Mouse (Mus musculus): ENCODE measurements at regions not wholly inside any gene's neighbourhood (a gene's known extent, or its start where the extent isn't known, plus 50 kb on each side); places are given as distances from the start of the nearest gene placed in this dataset.
A peak's percentile ranks its signal among the peaks of the same experiment; 100 is the strongest.

DNA sequence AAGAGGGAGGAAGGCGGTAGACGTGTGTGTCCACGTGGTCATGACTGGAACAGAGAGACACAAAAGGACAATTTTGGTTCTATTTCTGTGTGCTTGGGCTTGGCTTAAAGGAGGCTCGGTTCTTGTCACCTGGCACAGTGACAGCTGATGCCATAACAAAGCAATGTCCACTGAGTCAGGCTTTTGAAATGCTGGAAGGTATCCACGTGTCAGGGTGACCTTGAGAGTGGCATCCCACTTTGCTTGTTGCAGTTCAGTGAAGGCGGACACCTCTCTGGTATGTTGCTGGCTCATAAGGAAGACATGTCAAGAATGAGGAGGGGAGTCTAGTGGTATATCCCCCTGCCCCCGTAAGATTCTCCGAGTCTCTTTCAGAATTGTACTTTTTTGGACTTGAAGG, 192.6 kb upstream of the Ddhd1 start:
- Histone ChIP-seq H3K4me3 (ENCODE audit: low read depth, low read length) (no peak overlapping the region), H3K4me2 (ENCODE audit: low read depth) (no peak overlapping the region), H3K4me1 (ENCODE audit: control insufficient read depth, insufficient read depth, low read length) (no peaks in the 10 kb centered on the region), H3K9me3 (ENCODE audit: control insufficient read depth, low read length) (no peaks in the 10 kb centered on the region), H3K9ac (ENCODE audit: low read length) (no peak overlapping the region), H3K36me3 (ENCODE audit: control insufficient read depth, insufficient read depth, low read length) (no peaks in the 10 kb centered on the region), H3K27ac (ENCODE audit: low read depth, low read length) (no peak overlapping the region), H3K27me3 (ENCODE audit: control insufficient read depth, insufficient read depth, low read length) (no peaks in the 10 kb centered on the region)
- DNase-seq (ENCODE audit: low spot score) (no peak), ATAC-seq (ENCODE audit: insufficient read depth, low FRiP score, low TSS enrichment) (no peak)
- 84% methylated on average over 8 of the region's 8 CpGs for WGBS

DNA sequence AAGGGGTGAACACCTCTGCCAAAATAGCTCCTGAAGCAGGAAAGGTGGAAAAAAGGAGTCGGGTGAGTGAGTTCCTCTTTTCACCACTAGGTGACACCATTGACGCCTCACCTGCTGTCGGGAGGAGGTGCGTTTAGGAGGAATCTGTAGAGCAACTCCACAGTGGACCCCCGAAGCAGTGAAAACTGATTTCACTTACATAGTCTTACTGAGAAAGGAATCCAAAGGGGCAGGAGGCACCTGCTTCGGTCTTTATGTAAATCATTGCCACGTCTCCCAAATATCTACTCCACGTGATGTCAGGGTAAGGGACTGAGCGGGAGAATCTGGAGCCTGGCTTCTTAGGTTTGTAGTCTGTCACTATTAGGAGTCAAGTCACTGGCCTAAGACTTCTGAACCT, 220.5 kb upstream of the Ddhd1 start:
- peak; percentile 53; the same call in 1 of the 2 replicates for ATAC-seq (ENCODE audit: insufficient read depth, low FRiP score, low TSS enrichment)
- no peaks in the 10 kb centered on the region for H3K4me1 ChIP-seq (ENCODE audit: control insufficient read depth, insufficient read depth, low read length)
- H3K27ac ChIP-seq (ENCODE audit: low read depth, low read length): no peak overlapping the region
- H3K9me3 ChIP-seq (ENCODE audit: control insufficient read depth, low read length): no peaks in the 10 kb centered on the region
- peak; percentile 46 for DNase-seq (ENCODE audit: low spot score)
- H3K9ac ChIP-seq (ENCODE audit: low read length): no peak overlapping the region
- WGBS: 15% methylated on average over 9 of the region's 9 CpGs
- H3K36me3 ChIP-seq (ENCODE audit: control insufficient read depth, insufficient read depth, low read length): no peaks in the 10 kb centered on the region
- H3K4me3 ChIP-seq (ENCODE audit: low read depth, low read length): no peak overlapping the region
- no peaks in the 10 kb centered on the region for H3K27me3 ChIP-seq (ENCODE audit: control insufficient read depth, insufficient read depth, low read length)
- no peak overlapping the region for H3K4me2 ChIP-seq (ENCODE audit: low read depth)

DNA sequence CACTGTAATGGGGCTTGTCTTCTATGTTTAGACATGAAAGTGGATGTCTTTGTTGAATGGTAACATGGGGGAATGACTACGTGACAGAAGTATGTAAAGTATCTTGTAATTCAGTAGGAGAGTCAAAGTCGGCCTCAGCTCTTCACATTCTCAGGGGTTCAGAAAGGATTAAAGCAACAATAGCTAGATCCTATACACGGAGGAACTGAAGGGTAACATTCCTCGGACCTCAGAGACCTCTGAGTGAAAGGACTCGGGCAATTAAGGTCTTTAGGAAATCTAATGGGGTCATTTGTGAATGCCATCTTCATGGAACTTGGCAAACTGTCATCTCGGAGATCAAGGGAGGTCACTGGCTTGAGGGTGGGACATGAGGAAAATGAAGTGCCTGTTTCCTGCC, 262.8 kb upstream of the Ddhd1 start:
- ATAC-seq (ENCODE audit: insufficient read depth, low FRiP score, low TSS enrichment) (no peak), DNase-seq (ENCODE audit: low spot score) (no peak)

DNA sequence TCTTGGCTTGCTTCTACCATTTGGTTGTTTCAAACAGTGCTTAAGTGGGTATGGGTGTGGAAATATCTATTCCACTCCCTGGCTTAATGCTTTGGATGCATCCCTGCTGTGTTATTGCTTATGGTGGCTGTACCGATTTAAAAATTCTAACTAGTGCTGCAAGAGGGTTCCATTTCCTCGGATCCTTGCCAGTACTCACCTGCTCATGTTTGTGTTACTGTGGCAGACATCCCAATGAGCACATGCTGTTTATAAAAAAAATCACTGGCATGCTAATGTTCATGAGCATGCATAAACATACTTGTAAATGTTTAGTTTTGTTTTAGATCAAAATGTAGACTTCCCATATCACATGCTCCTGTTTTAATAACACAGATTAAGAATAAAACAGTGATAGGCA, 285.6 kb upstream of the Ddhd1 start:
- Histone ChIP-seq H3K9ac (ENCODE audit: low read length) (no peak overlapping the region), H3K4me1 (ENCODE audit: control insufficient read depth, insufficient read depth, low read length) (no peaks in the 10 kb centered on the region), H3K4me2 (ENCODE audit: low read depth) (no peak overlapping the region), H3K27ac (ENCODE audit: low read depth, low read length) (no peak overlapping the region), H3K27me3 (ENCODE audit: control insufficient read depth, insufficient read depth, low read length) (no peaks in the 10 kb centered on the region), H3K9me3 (ENCODE audit: control insufficient read depth, low read length) (no peaks in the 10 kb centered on the region), H3K36me3 (ENCODE audit: control insufficient read depth, insufficient read depth, low read length) (no peaks in the 10 kb centered on the region), H3K4me3 (ENCODE audit: low read depth, low read length) (no peak overlapping the region)
- WGBS: 82% methylated on average over 2 of the region's 2 CpGs
- DNase-seq (ENCODE audit: low spot score) (no peak), ATAC-seq (ENCODE audit: insufficient read depth, low FRiP score, low TSS enrichment) (no peak)

More for the DNA sequence above, 262.8 kb upstream of the Ddhd1 start:
- 12% methylated on average over 6 of the region's 6 CpGs for WGBS
- H3K4me3 ChIP-seq (ENCODE audit: low read depth, low read length): no peak overlapping the region
- no peaks in the 10 kb centered on the region for H3K36me3 ChIP-seq (ENCODE audit: control insufficient read depth, insufficient read depth, low read length)
- H3K27me3 ChIP-seq (ENCODE audit: control insufficient read depth, insufficient read depth, low read length): no peaks in the 10 kb centered on the region
- no peaks in the 10 kb centered on the region for H3K9me3 ChIP-seq (ENCODE audit: control insufficient read depth, low read length)
- no peak overlapping the region for H3K4me2 ChIP-seq (ENCODE audit: low read depth)
- H3K4me1 ChIP-seq (ENCODE audit: control insufficient read depth, insufficient read depth, low read length): no peaks in the 10 kb centered on the region
- no peak overlapping the region for H3K27ac ChIP-seq (ENCODE audit: low read depth, low read length)
- no peak overlapping the region for H3K9ac ChIP-seq (ENCODE audit: low read length)

DNA sequence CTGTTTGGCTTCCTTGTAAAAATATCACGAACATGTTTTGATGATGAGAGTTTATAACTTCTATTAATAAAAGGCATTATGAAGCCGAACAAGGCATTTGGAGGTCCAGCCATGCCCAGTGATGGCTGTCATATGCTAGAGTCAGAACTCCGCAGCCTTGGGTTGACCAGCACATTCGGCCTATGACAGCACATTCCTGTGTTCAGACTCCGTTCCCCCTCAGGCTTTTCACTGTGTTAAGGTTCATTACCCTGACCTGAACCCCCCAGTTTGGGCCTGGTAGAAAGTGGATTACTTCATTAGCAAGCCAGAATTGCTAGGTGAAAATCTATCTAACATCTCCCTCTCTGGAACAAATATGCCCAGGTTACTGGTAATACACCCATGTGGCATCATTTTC, 286.2 kb upstream of the Ddhd1 start:
- ATAC-seq (ENCODE audit: insufficient read depth, low FRiP score, low TSS enrichment): no peak
- H3K4me1 ChIP-seq (ENCODE audit: control insufficient read depth, insufficient read depth, low read length): no peaks in the 10 kb centered on the region
- no peaks in the 10 kb centered on the region for H3K27me3 ChIP-seq (ENCODE audit: control insufficient read depth, insufficient read depth, low read length)
- H3K9me3 ChIP-seq (ENCODE audit: control insufficient read depth, low read length): no peaks in the 10 kb centered on the region
- H3K4me3 ChIP-seq (ENCODE audit: low read depth, low read length): no peak overlapping the region
- DNase-seq (ENCODE audit: low spot score): no peak
- no peaks in the 10 kb centered on the region for H3K36me3 ChIP-seq (ENCODE audit: control insufficient read depth, insufficient read depth, low read length)
- H3K4me2 ChIP-seq (ENCODE audit: low read depth): no peak overlapping the region
- H3K9ac ChIP-seq (ENCODE audit: low read length): no peak overlapping the region
- H3K27ac ChIP-seq (ENCODE audit: low read depth, low read length): no peak overlapping the region
- 82% methylated on average over 5 of the region's 5 CpGs for WGBS

DNA sequence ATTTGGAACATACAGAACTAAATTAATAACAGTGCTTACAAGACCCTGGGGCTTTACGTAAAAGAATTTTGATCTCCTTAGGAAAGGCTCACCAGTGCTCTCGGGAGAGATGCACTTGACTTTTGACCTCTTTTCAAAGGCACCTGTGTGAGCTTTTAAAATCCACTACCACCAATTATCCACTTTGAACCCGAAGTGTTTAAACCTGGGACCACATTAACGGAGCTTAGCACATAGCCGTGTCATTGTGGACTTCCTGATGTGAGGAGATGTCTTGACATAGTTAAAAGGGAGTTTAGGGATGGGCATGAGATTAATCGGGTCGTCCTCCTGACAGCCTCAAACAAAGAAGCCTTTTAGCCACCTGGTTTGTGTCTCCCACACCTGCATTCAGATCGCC, 286.6 kb upstream of the Ddhd1 start:
- Histone ChIP-seq H3K27me3 (ENCODE audit: control insufficient read depth, insufficient read depth, low read length) (no peaks in the 10 kb centered on the region), H3K4me1 (ENCODE audit: control insufficient read depth, insufficient read depth, low read length) (no peaks in the 10 kb centered on the region), H3K9me3 (ENCODE audit: control insufficient read depth, low read length) (no peaks in the 10 kb centered on the region), H3K4me2 (ENCODE audit: low read depth) (no peak overlapping the region), H3K27ac (ENCODE audit: low read depth, low read length) (no peak overlapping the region), H3K9ac (ENCODE audit: low read length) (no peak overlapping the region), H3K4me3 (ENCODE audit: low read depth, low read length) (no peak overlapping the region), H3K36me3 (ENCODE audit: control insufficient read depth, insufficient read depth, low read length) (no peaks in the 10 kb centered on the region)
- no peak for DNase-seq (ENCODE audit: low spot score)
- 65% methylated on average over 8 of the region's 8 CpGs for WGBS
- no peak for ATAC-seq (ENCODE audit: insufficient read depth, low FRiP score, low TSS enrichment)

DNA sequence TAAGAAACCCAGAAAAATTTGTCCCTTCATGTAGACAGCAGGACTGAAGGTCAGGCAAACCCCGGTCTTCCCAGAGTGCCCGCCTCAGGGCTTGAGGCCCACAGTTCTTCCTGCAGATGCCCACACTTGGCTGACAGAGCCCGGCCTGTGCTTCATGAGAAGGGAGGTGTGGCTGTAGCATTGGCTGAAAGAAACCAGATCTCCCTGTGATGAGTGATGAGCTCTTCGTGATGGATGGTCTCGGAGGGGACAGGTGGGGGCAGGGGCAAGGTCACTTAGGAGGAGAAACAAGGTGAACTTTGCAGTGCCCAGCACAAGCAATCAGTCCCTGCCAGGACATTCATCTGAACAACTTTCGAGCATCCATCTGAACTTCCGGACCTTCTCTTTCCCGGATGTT, 298.7 kb upstream of the Ddhd1 start:
- H3K4me2 ChIP-seq (ENCODE audit: low read depth): no peak overlapping the region
- H3K4me3 ChIP-seq (ENCODE audit: low read depth, low read length): no peak overlapping the region
- ATAC-seq (ENCODE audit: insufficient read depth, low FRiP score, low TSS enrichment): no peak
- no peak overlapping the region for H3K9ac ChIP-seq (ENCODE audit: low read length)
- WGBS: 89% methylated on average over 8 of the region's 8 CpGs
- no peaks in the 10 kb centered on the region for H3K36me3 ChIP-seq (ENCODE audit: control insufficient read depth, insufficient read depth, low read length)
- no peak for DNase-seq (ENCODE audit: low spot score)
- no peak overlapping the region for H3K27ac ChIP-seq (ENCODE audit: low read depth, low read length)
- H3K4me1 ChIP-seq (ENCODE audit: control insufficient read depth, insufficient read depth, low read length): no peaks in the 10 kb centered on the region
- H3K27me3 ChIP-seq (ENCODE audit: control insufficient read depth, insufficient read depth, low read length): no peaks in the 10 kb centered on the region
- H3K9me3 ChIP-seq (ENCODE audit: control insufficient read depth, low read length): no peaks in the 10 kb centered on the region

DNA sequence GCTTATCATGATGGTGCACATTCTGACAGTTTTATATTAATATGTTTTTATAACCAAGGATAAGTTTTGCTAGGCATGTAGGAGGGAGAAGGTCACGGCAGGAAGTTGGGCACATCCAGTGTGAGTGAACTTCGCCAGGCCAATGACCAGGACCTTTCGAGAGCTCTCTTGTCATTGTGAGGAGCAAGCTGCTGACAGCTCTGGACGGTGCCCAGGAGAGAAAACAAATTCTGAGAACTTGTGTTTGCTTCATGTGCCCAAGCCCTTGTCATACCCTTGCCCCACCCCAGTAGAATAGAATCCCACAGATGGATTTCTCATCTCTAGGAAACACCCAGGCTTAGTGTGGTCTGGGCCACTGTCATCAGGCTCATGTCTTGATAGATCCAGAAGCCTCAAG, 304.5 kb upstream of the Ddhd1 start:
- H3K4me2 ChIP-seq (ENCODE audit: low read depth): no peak overlapping the region
- WGBS: 83% methylated on average over 4 of the region's 4 CpGs

DNA sequence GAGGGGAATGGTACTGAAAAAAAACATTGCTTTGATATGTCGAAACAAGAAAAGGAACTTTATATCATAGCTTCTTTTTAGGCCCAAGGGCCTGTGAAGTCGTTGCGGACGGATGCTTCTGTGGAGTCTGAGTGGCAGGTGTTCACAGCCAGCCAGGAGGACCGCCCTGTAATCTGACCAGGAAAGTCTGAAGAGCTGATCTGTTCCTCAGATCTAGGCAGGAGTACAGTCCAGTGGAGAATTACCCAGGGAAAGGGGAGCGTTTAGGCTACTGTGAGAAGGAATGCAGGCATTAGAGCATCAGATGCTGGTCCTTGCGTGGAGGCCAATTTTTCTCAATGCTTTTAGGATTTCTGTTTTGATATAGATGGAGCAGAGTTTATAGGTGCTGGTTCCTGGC, 306.1 kb upstream of the Ddhd1 start:
- 77% methylated on average over 7 of the region's 7 CpGs for WGBS
- H3K9me3 ChIP-seq (ENCODE audit: control insufficient read depth, low read length): no peaks in the 10 kb centered on the region
- ATAC-seq (ENCODE audit: insufficient read depth, low FRiP score, low TSS enrichment): no peak
- no peaks in the 10 kb centered on the region for H3K36me3 ChIP-seq (ENCODE audit: control insufficient read depth, insufficient read depth, low read length)
- H3K9ac ChIP-seq (ENCODE audit: low read length): no peak overlapping the region
- DNase-seq (ENCODE audit: low spot score): no peak
- no peaks in the 10 kb centered on the region for H3K4me1 ChIP-seq (ENCODE audit: control insufficient read depth, insufficient read depth, low read length)
- no peak overlapping the region for H3K4me2 ChIP-seq (ENCODE audit: low read depth)
- H3K27me3 ChIP-seq (ENCODE audit: control insufficient read depth, insufficient read depth, low read length): no peaks in the 10 kb centered on the region
- H3K27ac ChIP-seq (ENCODE audit: low read depth, low read length): no peak overlapping the region
- no peak overlapping the region for H3K4me3 ChIP-seq (ENCODE audit: low read depth, low read length)

More for the DNA sequence above, 304.5 kb upstream of the Ddhd1 start:
- no peaks in the 10 kb centered on the region for H3K4me1 ChIP-seq (ENCODE audit: control insufficient read depth, insufficient read depth, low read length)
- no peaks in the 10 kb centered on the region for H3K36me3 ChIP-seq (ENCODE audit: control insufficient read depth, insufficient read depth, low read length)
- no peak overlapping the region for H3K9ac ChIP-seq (ENCODE audit: low read length)
- ATAC-seq (ENCODE audit: insufficient read depth, low FRiP score, low TSS enrichment): no peak
- no peak overlapping the region for H3K27ac ChIP-seq (ENCODE audit: low read depth, low read length)
- no peak for DNase-seq (ENCODE audit: low spot score)
- no peaks in the 10 kb centered on the region for H3K9me3 ChIP-seq (ENCODE audit: control insufficient read depth, low read length)
- H3K27me3 ChIP-seq (ENCODE audit: control insufficient read depth, insufficient read depth, low read length): no peaks in the 10 kb centered on the region
- no peak overlapping the region for H3K4me3 ChIP-seq (ENCODE audit: low read depth, low read length)

Measured in neural tube, embryonic 11.5 days (tissue).